Mouse (Mus musculus) lung, adult 2 months (tissue): Measurements from ENCODE around the gene Foxj2. TPM values are rescaled to one million over a fixed set of nuclear protein-coding genes. Genes with fewer than 3 reads are reported as not detected.

Experiments
- DNase-seq: peaks from one replicate; pipeline ENCODE4 v3.0.0; 2022
- H3K4me1 ChIP-seq: fragments of 200-500 bp; 2 replicates; pipeline ENCODE4 v1.6.1; 2011; ENCODE audit warnings: low read length; ENCODE audit not compliant: control insufficient read depth, insufficient read depth
- H3K4me3 ChIP-seq: fragments of 200-500 bp; replicated peaks from 2 replicates; pipeline ENCODE3; 2011; ENCODE audit warnings: low read depth, mild to moderate bottlenecking, control low read depth, low read length; ENCODE audit errors: extremely low read depth
- CTCF ChIP-seq: fragments of 200-500 bp; IDR thresholded peaks from 2 replicates; pipeline ENCODE4 v1.5.1; 2011; ENCODE audit warnings: mild to moderate bottlenecking, low read length, control low read depth; ENCODE audit not compliant: insufficient read depth
- POLR2A ChIP-seq: fragments of 200-500 bp; IDR thresholded peaks from 2 replicates; pipeline ENCODE4 v1.6.1; 2011; ENCODE audit warnings: low read depth, mild to moderate bottlenecking, control low read depth, low read length, borderline replicate concordance; ENCODE audit errors: extremely low read depth
- WGBS: fragments of 180-500 bp; shearing (Covaris S2); methylation state at CpG from one replicate; pipeline ENCODE4 v1.1.7; 2018; 5-methylcytosine and 5-hydroxymethylcytosine counted together
- polyA plus RNA-seq: library from polyadenylated mRNA; depleted of rRNA; stranded (reverse); fragments of >200 nt; gene quantifications from 2 replicates; pipeline ENCODE4 v1.2.3, GENCODE M21; 2012; rRNA removed

The Foxj2 gene
- 16.5 and 19.9 TPM in 2 replicates for polyA plus RNA-seq

DNA sequence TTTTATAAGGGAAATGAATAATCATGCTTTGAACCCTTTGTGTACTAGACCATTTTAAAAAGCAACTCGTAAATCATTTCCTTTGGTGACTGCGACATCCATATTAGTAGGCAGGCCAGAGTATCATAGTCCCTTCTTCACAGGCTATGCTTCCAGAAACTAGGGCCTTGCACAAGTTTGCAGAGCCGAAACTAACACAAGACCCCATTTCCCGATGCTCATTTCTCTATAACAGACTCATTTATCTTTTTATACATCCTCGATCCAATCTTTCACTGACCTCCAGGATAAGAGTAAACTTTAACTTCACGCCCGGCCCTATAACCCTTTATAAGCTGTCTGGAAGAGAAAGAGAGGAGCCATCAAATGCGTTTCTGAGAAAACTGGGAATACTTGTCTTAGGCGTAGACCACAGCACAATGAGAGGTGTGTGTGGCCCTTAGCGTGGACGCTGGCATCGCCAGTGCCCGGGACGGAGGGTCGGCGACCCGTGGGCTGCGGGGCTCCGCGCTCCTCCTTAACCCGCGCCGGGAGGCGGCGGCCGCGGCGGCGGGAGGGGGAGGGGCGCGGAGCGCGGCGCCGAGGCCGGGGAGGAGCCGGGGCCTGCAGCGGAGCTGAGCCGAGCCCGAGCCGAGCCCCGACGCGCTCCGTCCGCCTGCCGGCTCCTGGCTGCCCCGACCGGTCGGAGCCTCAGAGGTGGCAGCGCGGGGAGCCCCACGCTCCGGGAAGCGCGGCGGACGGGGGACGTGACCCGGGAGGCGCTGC lies at the start of gene Foxj2:
Gene Foxj2, plus strand, starts transcription at position 609 of the 765 bp plus-strand sequence.
- Histone ChIP-seq H3K4me3 (peak within 1 kb of the TSS; percentile 100), H3K4me1 (peaks cover 15% of the 10 kb centered on the region)
- peak; percentile 82 for DNase-seq
- under 1% methylated on average over 53 of the region's 61 CpGs for WGBS
- TF ChIP-seq CTCF (no peak), POLR2A (no peak)

DNA sequence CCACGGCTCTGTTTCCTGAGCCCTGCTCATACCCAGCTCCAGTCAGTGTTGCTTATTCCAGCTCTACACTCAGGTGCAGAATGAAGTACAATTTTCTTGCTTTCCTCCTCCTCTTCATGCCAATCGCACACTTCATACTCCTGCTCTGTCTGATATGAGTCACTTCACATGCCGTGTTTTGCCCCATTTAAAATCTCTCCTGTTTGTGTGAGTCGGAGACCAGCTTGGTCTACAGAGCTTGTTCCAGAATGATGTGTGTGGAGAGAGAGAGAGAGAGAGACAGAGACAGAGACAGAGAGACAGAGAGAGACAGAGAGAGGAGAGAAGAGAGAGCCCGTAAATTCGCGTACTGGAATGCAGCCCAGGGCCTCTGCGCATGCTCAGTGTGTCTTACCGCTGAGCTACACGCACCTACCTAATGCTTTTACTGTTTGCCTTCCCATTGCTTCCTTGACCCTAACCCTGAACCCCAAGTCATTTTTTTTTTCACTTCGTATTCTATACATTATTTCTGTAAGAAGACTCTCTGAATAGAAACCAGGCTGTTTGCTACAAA lies 48.9 kb upstream of the Foxj2 start:
- Histone ChIP-seq H3K4me1 (no peaks in the 10 kb centered on the region), H3K4me3 (no peak overlapping the region)
- no peak for TF ChIP-seq CTCF
- TF ChIP-seq POLR2A = no peak
- 79% methylated on average over 11 of the region's 11 CpGs for WGBS
- DNase-seq = no peak

DNA sequence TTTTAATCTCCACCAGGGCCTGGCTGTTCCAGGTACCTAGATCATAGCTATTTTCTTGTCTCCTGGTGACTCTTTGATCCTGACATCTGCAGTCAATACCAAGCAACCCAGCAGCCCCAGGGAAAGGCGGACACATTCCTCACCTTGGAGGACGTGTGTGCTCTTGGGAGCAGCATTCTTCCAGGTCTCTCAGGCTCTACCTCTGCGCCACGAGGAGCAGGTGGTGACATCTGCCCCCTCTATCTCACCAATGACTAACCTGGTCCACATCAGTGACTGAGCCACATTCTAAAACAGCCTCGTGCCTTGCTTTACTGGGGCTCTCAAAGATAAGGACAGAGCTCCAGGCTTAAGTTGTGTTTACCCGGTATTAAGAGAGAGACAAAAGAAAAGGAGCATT lies 47.0 kb upstream of the Foxj2 start:
- 50% methylated on average over 6 of the region's 6 CpGs for WGBS
- TF ChIP-seq POLR2A = no peak
- TF ChIP-seq CTCF = no peak
- no peak for DNase-seq

DNA sequence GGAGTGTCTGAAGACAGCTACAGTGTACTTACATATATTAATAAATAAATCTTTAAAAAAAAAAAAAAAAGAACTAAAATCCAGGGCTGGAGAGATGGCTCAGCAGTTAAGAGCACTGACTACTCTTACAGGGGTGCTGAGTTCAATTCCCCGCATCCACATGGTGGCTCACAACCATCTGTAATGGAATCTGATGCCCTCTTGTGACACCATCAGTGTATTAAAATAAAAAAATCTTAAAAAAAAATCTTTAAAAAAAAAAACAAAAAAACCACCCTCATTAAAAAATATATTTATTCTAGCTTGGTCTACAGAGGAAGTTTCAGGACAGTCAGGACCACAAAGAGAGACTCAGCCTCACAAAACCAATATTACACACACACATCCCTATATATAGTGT lies 45.4 kb upstream of the Foxj2 start:
- TF ChIP-seq POLR2A (no peak), CTCF (no peak)
- DNase-seq = no peak
- Histone ChIP-seq H3K4me3 (no peak overlapping the region), H3K4me1 (no peaks in the 10 kb centered on the region)
- WGBS = 97% methylated on average over 1 of the region's 1 CpGs

More for the DNA sequence above, 47.0 kb upstream of the Foxj2 start:
- Histone ChIP-seq H3K4me1 (no peaks in the 10 kb centered on the region), H3K4me3 (no peak overlapping the region)

DNA sequence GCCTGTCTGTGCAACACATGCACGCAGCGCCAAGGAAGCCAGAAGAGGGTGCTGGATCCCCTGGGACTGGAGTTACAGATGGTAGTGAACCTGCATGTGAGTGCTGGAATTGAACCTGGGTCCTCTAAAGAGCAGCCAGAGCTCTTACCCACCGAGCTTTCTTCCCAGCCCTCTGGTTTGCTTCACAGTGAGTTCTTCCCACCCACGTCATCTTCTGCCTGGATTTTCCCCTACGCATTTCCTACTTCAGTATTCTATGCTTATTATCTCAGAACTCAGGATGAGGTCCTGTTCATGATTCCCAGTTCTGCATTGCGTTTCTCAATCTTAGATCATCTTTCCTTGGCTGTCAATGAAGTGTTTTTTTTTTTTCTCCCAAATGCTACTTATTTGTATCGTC lies 43.7 kb upstream of the Foxj2 start:
- no peaks in the 10 kb centered on the region for H3K4me1 ChIP-seq
- no peak overlapping the region for H3K4me3 ChIP-seq
- DNase-seq = no peak
- TF ChIP-seq POLR2A (no peak), CTCF (no peak)
- WGBS = 82% methylated on average over 7 of the region's 7 CpGs

DNA sequence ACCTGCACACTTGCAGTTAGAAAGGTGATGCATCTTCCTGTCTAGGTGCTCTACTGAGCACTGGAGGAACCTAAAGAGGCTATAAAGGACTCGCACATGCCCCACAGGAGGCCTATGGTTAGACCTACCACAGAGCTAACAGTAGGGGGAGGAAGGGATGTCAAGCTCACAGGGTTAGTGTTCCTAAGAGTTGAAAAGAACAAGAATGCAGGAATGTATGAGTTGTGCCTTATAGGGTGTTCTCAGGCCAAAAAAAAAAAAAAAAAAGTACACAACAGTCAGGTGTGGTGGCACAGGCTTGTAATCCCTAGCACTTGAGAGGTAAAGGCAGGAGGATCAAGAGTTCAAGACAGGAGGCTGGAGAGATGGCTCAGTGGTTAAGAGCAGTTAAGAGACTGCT lies 39.8 kb upstream of the Foxj2 start:
- no peak for DNase-seq
- TF ChIP-seq CTCF (no peak), POLR2A (no peak)
- no peak overlapping the region for H3K4me3 ChIP-seq
- 46% methylated on average over 1 of the region's 1 CpGs for WGBS
- peaks cover 7% of the 10 kb centered on the region for H3K4me1 ChIP-seq

DNA sequence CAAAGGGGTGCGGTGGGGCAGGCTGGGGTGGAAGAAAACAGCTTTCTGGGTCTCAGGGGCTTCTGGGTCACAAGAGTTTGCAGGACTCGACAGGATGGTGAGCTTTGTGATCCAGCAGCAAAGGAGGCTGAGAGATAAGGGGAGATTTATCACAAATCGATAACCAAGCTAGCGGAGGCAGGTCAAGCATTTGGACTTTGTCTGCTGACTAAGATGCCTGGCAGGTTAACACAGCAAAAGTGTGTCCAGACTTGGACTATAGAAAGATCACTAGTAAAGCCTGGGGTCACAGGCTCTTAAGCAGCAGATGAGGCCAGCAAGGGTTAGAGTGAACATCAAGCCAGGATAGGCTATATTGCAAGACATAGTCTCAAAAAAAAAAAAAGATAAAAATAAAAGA lies 38.5 kb upstream of the Foxj2 start:
- Histone ChIP-seq H3K4me1 (peaks cover 7% of the 10 kb centered on the region), H3K4me3 (no peak overlapping the region)
- no peak for DNase-seq
- no peak for TF ChIP-seq CTCF
- WGBS = 50% methylated on average over 4 of the region's 4 CpGs

DNA sequence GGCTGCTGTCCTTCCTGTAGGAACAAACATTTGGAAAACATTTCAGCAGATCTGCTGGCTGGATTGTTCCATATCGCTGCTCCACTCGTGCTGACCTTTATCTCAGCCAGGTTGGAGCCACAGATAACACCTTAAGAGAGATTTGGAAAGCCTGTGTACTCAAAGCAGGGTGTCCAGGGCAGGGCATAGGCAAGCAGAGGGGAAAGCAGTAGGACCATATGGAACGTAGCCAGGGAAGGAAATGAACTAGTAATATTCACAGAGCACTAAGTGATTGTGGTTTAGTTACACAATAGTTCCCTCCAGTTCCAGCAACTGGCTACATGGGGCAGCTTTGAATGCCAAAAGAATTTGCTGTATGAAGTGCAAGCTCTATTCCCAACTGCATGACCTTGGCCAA lies 37.5 kb upstream of the Foxj2 start:
- Histone ChIP-seq H3K4me3 (no peak overlapping the region), H3K4me1 (peaks cover 7% of the 10 kb centered on the region)
- WGBS = 12% methylated on average over 3 of the region's 3 CpGs
- no peak for DNase-seq
- TF ChIP-seq CTCF (no peak), POLR2A (no peak)

DNA sequence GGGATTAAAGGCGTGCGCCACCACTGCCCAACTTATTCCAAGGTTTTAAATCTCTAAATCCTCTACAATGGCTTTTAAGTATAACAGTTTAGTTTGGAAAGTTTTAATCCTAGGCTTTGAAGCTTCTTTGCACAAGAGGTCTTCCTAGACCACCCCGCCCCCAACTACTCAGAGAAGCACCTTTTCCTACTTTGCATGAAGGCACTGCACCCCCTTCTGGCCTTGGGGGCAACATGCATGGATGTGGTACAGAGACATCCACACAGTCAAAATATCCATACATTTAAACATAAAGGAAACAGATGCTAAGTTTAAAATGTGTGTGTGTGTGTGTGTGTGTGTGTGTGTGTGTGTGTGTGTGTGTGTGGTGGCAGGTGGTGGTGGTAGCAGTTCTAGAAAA lies 34.8 kb upstream of the Foxj2 start:
- no peak for DNase-seq
- peaks cover 7% of the 10 kb centered on the region for H3K4me1 ChIP-seq
- no peak overlapping the region for H3K4me3 ChIP-seq
- TF ChIP-seq CTCF = 0 out of 2 replicates have a peak, but pooled peaks have one; percentile 6
- TF ChIP-seq POLR2A = no peak
- 96% methylated on average over 3 of the region's 3 CpGs for WGBS

DNA sequence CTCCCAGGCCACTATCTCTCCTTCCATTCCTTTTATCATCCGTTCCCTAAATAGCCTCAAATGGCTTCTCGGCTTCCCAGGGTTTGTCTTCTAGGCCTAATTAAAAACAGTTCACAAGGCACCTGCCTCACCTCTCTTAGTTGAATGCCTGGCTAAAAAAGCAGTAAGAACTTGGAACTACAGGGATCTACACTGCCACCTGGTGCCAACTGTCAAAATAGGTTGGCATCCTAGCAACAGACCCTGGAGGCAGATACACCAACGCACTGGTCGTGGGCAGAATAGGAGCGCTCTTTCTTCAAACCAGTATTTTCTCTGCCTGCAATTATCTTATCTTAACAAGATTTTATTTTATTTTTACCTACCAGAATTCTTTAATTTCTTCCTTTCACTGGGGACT lies 33.4 kb upstream of the Foxj2 start:
- 41% methylated on average over 5 of the region's 5 CpGs for WGBS
- TF ChIP-seq CTCF (peak; percentile 48), POLR2A (no peak)
- DNase-seq = peak; percentile 42
- Histone ChIP-seq H3K4me3 (no peak overlapping the region), H3K4me1 (peaks cover 7% of the 10 kb centered on the region)
